Mouse (Mus musculus) ovary, adult 18-20 months (tissue): Measurements from ENCODE around the gene Tle1.
A peak's percentile ranks its signal among the peaks of the same experiment; 100 is the strongest.

Source experiments
- DNase-seq: peaks from one replicate; pipeline ENCODE4 v3.0.0; 2022; ENCODE audit warnings: low spot score, mixed read lengths

Tle1 gene

GRCm38 (mm10) chr4:72200559-72201409 is at the start of gene Tle1:
Tle1 (minus strand) TSS chr4:72200919.
- peak; percentile 100 for DNase-seq

- no peak for DNase-seq
These were observed 33.0 kb upstream of the Tle1 start for GRCm38 (mm10) chr4:72233584-72234219.

DNA sequence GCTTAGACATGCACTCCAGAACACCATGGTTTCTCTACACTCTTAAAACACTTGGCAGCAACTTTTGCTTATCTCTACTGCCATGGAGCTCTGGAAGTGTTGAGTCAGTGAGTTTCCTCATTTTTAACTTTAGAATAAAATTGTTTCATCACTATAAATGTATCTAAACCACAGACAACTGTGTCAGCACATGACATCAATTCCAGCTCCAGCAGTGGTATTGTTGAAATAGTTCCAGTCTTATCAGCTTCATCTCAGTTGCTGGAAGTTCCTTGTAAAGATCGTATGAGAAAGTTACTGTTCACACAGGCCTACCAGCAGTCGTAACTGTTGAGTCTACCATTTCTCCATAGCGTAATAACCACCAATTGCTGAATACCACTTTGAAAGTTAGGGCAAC is 31.5 kb upstream of the Tle1 start:
- DNase-seq: no peak

- DNase-seq: no peak
These were observed 30.1 kb upstream of the Tle1 start for GRCm38 (mm10) chr4:72230832-72231231.

- DNase-seq: no peak
These were observed 20.9 kb upstream of the Tle1 start for GRCm38 (mm10) chr4:72221629-72222028.

GRCm38 (mm10) chr4:72204420-72205045 is 3.8 kb upstream of the Tle1 start:
- DNase-seq: no peak

DNA sequence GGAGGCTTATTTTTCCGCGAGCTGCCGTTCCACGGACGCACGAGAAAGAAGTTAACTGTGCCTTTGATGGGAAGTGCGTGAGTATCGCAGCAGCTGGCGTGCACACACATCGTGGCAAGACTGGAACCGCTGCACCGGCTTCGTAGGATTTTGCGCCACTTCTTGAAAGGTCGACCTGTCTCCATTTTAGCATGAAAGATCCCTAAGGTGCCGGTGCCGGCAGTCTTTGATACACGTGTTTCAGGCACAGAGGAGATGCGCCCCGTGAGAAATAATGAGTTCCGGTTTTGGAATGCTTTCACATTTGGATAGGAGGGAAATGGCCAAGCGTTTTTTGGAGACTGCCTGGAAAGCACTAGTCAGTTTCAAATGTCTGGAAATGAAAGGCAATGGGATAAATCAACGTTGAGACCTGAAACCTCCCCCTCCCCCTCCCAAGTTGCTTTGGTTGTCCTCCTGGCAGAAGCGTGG is 837 bp upstream of the Tle1 start:
- DNase-seq: no peak

GRCm38 (mm10) chr4:72199571-72200558 is 854 bp downstream of the Tle1 start:
- peak; percentile 43 for DNase-seq

GRCm38 (mm10) chr4:72198877-72199411 is 1.8 kb downstream of the Tle1 start:
- peak; percentile 63 for DNase-seq

DNA sequence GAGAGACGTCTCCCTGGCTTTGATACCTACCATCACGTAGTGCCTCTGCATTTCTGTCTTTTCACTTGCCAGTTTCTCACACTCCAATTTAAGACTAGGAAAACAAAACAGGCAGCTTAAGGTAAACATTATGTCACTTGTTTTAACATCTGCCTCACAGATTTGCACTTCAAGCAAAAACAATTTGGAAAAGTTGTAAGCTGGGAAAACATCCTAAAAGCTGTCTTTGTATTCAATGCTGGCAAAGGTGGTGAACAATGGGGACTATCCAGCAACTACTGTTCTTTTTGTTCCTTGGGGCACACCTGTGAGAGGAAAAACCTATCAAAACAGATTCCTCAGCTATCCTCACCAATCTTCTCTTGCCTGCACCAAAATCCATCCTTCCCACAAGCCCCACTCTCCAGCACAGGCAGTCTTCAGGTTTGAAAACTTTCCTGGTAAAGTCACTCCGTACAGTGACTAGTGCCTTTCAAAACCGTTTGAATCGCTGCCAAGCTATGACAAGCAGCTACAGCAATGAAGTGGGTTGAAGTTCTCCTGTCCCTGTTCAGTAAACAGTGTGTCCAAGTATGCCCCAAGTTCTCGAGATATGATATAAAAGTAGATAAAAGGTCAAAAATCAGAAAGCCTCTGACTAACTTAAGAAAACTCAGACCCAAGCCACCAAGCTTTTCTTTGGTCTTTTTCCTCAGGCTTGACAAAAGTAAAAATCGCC is 2.7 kb downstream of the Tle1 start:
- peak; percentile 4 for DNase-seq

DNA sequence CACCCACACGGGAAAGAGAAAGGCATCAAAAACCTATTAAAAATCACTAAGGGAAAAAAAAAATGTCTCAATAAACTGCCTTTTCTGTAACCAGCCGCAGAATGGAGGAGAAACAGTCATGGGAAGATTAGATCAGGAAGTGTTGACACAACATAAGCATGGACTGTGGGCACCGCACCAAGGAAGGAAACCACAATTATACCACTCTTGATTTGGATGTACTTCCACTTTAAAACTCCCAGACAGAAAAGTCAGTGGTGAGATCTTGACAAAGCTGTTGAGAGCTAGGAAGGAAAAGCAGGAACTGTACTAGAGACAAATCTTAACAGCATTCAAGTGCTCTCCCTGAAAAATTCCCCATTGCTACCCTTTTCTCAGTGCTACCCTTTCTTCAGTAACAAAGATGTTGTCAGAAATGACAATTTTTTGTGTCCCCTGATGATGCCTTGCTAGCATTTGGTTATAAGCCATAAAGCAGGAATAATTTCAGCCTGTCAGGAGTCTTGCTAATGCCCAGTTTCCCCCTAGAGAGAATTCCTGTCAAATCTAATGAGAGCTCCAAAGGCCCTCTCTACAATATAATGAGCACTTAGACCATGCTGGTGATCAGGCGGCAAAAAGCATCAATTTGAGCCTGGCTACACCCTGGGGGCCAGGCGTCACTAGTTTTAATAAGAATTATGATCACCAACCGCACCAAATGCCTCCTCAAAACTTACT is 5.4 kb downstream of the Tle1 start:
- peak; percentile 4 for DNase-seq

DNA sequence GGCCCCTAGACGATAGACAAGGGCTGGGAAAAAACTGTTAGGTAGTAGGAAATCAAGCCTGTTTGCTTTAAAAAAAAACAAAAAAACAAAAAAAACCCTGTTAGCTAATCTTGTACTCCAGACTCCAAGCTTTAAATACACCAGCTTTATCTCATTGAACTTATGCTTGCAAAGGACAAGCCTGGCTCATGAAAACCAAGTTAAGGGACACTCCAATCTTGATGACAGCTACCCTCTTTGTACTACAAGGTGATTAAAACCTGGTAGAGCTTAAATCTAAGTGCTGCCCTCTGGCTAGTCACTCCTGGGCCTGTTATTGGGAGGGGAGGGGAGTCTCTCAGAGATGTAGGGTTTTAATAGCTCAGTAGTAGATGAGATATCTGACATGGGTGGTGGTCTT is 7.4 kb downstream of the Tle1 start:
- no peak for DNase-seq

GRCm38 (mm10) chr4:72184476-72184875 is 16.2 kb downstream of the Tle1 start:
- no peak for DNase-seq

- no peak for DNase-seq
These were observed 18.3 kb downstream of the Tle1 start for GRCm38 (mm10) chr4:72182343-72182988.

DNA sequence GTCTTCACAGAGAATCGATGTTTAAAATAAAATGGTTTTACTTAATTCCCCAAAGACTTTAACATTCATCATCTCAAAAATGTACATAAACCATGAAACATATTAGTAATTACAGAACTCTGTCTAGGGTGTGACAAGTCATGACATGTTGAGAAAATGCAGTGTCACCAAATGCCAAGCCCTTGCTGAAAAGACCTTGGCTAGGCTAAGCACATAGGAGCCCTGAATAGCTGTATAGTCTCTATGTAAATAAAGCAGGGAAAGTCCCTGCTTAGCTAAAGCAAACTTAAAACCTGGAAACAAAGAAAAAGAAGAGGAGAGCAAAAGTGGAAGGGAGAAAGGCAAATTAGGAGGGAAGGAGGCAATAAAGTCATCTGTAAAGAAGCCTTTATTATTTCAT is 24.8 kb downstream of the Tle1 start:
- DNase-seq: no peak

DNA sequence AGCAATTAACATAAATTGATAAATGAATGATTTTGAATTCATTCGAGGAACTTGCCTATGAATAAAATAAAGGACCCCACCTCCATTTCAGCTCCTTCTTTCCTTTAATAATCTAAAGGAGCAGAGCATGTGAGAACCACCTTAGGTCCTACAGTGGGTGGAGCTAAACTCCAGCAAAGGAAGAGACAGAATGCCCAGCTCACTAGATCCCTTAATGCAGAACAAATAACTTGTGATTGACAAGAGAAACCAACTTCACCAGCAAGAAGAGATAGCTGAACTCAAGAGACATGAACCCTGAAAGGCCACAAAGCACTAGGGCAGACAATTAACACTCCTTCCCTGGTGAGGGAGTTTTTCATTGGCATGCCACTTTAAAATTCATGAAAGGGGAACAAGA is 32.5 kb downstream of the Tle1 start:
- no peak for DNase-seq

- DNase-seq: no peak
These were observed 32.9 kb downstream of the Tle1 start for GRCm38 (mm10) chr4:72167761-72168229.

GRCm38 (mm10) chr4:72167171-72167570 is 33.5 kb downstream of the Tle1 start:
- no peak for DNase-seq

- no peak for DNase-seq
These were observed 34.2 kb downstream of the Tle1 start for GRCm38 (mm10) chr4:72166561-72166960.
